Mouse (Mus musculus) liver, adult 2 months (tissue): ENCODE data around the gene Itch.

ENCODE experiments used
- CTCF ChIP-seq: fragments of 200-500 bp; IDR thresholded peaks from 2 replicates; pipeline ENCODE4 v1.5.1; 2011; ENCODE audit warnings: low read depth, low read length, control low read depth
- POLR2A ChIP-seq: fragments of 200-500 bp; IDR thresholded peaks from 2 replicates; pipeline ENCODE4 v1.6.1; 2011; ENCODE audit warnings: low read length, control low read depth; ENCODE audit not compliant: insufficient read depth; ENCODE audit errors: extremely low read depth

- TF ChIP-seq POLR2A (no peak), CTCF (no peak)
These were observed 7.7 kb downstream of the Itch start for GRCm38 (mm10) chr2:155140986-155141385.
